Mouse (Mus musculus) bone marrow macrophage, adult 2 months (primary cell): Measurements from ENCODE around the gene Banp.

Source experiments
- CTCF ChIP-seq: IDR thresholded peaks from 2 replicates; pipeline ENCODE4 v1.5.1; 2012; ENCODE audit warnings: low read depth, mild to moderate bottlenecking, low read length, moderate library complexity
- POLR2A ChIP-seq: IDR thresholded peaks from 2 replicates; pipeline ENCODE4 v1.6.1; 2012; ENCODE audit warnings: mild to moderate bottlenecking, low read depth, low read length, borderline replicate concordance

- no peak for TF ChIP-seq POLR2A
- no peak for TF ChIP-seq CTCF
Measured at GRCm38 (mm10) chr8:121990506-121991255, 41.1 kb downstream of the Banp start.
